Mouse (Mus musculus) liver, embryonic 16.5 days (tissue): ENCODE results near the gene Man1a2. TPM values are rescaled to one million over a fixed set of nuclear protein-coding genes. Genes with fewer than 3 reads are reported as not detected.

ENCODE experiments used
- ATAC-seq: fragments of 200-750 bp; cut with Nextera tagmentation; 2 replicates; pipeline ENCODE4 v1.8.0; 2017; ENCODE audit warnings: low read depth, mild to moderate bottlenecking, moderate number of reproducible peaks, moderate library complexity
- H3K27ac ChIP-seq: fragments of 300-500 bp; sonication (generic); 2 replicates; pipeline ENCODE4 v1.5.1; 2014; ENCODE audit warnings: mild to moderate bottlenecking, low read length
- H3K27me3 ChIP-seq: fragments of 300-500 bp; sonication (generic); 2 replicates; pipeline ENCODE4 v1.6.1; 2014; ENCODE audit warnings: low read depth, low read length, mixed read lengths; ENCODE audit not compliant: control insufficient read depth, insufficient read depth
- H3K36me3 ChIP-seq: fragments of 300-500 bp; sonication (generic); 2 replicates; pipeline ENCODE4 v1.6.1; 2014; ENCODE audit warnings: mild to moderate bottlenecking; ENCODE audit not compliant: control insufficient read depth, insufficient read depth
- H3K4me1 ChIP-seq: fragments of 300-500 bp; sonication (generic); 2 replicates; pipeline ENCODE4 v1.6.1; 2014; ENCODE audit warnings: low read depth, low read length, mixed read lengths; ENCODE audit not compliant: control insufficient read depth
- H3K4me2 ChIP-seq: fragments of 300-500 bp; sonication (generic); 2 replicates; pipeline ENCODE4 v1.6.1; 2014; ENCODE audit warnings: low read depth, low read length, mixed read lengths
- H3K4me3 ChIP-seq: fragments of 300-500 bp; sonication (generic); 2 replicates; pipeline ENCODE4 v1.5.1; 2014; ENCODE audit warnings: low read depth, mild to moderate bottlenecking, low read length
- H3K9ac ChIP-seq: fragments of 300-500 bp; sonication (generic); 2 replicates; pipeline ENCODE4 v1.6.1; 2014; ENCODE audit warnings: low read depth, low read length
- H3K9me3 ChIP-seq: fragments of 300-500 bp; sonication (generic); replicated peaks from 2 replicates; pipeline ENCODE4 v1.6.1; 2016; ENCODE audit warnings: low read length; ENCODE audit not compliant: control insufficient read depth
- WGBS: fragments of 180-500 bp; shearing (Covaris S2); extraction: QIAGEN DNeasy Blood & Tissue Kit; methylation state at CpG from one replicate; pipeline ENCODE4 v1.1.7; 2014; ENCODE audit not compliant: insufficient replicate concordance; 5-methylcytosine and 5-hydroxymethylcytosine counted together
- polyA plus RNA-seq: library from polyadenylated mRNA; unstranded; fragments of >200 nt; fragmentation: Nextera tagmentation; extraction: Ambion mirVana; gene quantifications from 2 replicates; pipeline ENCODE4 v1.2.1, GENCODE M21; 2015

Gene Man1a2
- polyA plus RNA-seq, 1 experiment from 2014 or later = 20.5 TPM

DNA sequence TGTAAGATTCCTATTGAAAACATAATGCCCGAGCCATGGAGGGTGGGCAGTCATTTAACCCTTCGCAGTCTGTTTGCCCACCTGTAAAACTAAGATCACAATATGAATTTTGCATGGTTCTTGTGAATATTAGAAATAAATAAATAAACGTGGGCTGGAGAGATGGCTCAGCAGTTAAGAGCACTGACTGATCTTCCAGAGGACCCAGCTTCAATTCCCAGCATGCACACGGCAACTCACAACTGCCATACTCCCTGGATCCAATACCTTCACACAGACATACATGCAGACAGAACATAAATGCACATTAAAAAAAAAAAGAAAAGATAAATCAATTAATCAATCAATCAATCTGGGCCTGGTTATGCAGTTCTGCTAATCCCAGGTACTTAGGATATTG is 30.1 kb upstream of the Man1a2 start:
- no peaks in the 10 kb centered on the region for H3K27me3 ChIP-seq
- no peak overlapping the region for H3K9ac ChIP-seq
- no peak overlapping the region for H3K4me3 ChIP-seq
- H3K27ac ChIP-seq = no peak overlapping the region
- no peaks in the 10 kb centered on the region for H3K36me3 ChIP-seq
- no peak for ATAC-seq
- WGBS = 55% methylated on average over 4 of the region's 4 CpGs
- no peaks in the 10 kb centered on the region for H3K9me3 ChIP-seq
- no peaks in the 10 kb centered on the region for H3K4me1 ChIP-seq
- H3K4me2 ChIP-seq = no peak overlapping the region

GRCm38 (mm10) chr3:100713142-100714005 is 28.1 kb upstream of the Man1a2 start:
- no peak for ATAC-seq
- no peaks in the 10 kb centered on the region for H3K27me3 ChIP-seq

GRCm38 (mm10) chr3:100712140-100712539 is 26.8 kb upstream of the Man1a2 start:
- 36% methylated on average over 7 of the region's 7 CpGs for WGBS

More at GRCm38 (mm10) chr3:100713142-100714005, 28.1 kb upstream of the Man1a2 start:
- H3K9me3 ChIP-seq = no peaks in the 10 kb centered on the region
- H3K4me3 ChIP-seq = no peak overlapping the region
- H3K9ac ChIP-seq = no peak overlapping the region
- H3K36me3 ChIP-seq = no peaks in the 10 kb centered on the region
- no peaks in the 10 kb centered on the region for H3K4me1 ChIP-seq
- WGBS = 68% methylated on average over 11 of the region's 11 CpGs
- no peak overlapping the region for H3K4me2 ChIP-seq
- H3K27ac ChIP-seq = no peak overlapping the region

GRCm38 (mm10) chr3:100711486-100711885 is 26.2 kb upstream of the Man1a2 start:
- Histone ChIP-seq H3K9me3 (no peaks in the 10 kb centered on the region), H3K27ac (no peak overlapping the region), H3K27me3 (no peaks in the 10 kb centered on the region), H3K9ac (no peak overlapping the region), H3K4me1 (no peaks in the 10 kb centered on the region), H3K36me3 (no peaks in the 10 kb centered on the region), H3K4me2 (no peak overlapping the region), H3K4me3 (no peak overlapping the region)
- no peak for ATAC-seq
- 31% methylated on average over 4 of the region's 4 CpGs for WGBS

More at GRCm38 (mm10) chr3:100712140-100712539, 26.8 kb upstream of the Man1a2 start:
- no peak for ATAC-seq
- Histone ChIP-seq H3K9me3 (no peaks in the 10 kb centered on the region), H3K27me3 (no peaks in the 10 kb centered on the region), H3K4me3 (no peak overlapping the region), H3K4me1 (no peaks in the 10 kb centered on the region), H3K4me2 (no peak overlapping the region), H3K9ac (no peak overlapping the region), H3K27ac (no peak overlapping the region), H3K36me3 (no peaks in the 10 kb centered on the region)

DNA sequence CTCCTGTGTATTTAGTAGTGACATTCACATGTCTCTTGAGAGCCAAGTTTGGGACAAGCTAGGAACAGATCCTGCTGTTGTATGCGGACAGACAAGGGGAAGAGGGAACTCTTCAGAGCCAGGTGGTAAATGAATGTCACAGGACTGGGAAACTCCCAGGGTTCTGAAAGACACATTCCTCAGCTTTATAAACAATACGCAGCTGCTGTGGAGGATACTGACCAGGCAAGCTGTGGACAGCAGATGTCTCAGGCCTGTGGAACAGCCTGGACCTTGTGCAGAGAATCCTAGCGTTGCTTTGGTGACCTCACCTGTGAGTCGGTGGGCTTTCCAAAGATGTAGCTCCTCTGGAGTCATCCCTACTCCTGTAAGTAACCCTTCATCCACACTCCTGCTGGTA is 21.8 kb upstream of the Man1a2 start:
- ATAC-seq = no peak
- Histone ChIP-seq H3K4me1 (no peaks in the 10 kb centered on the region), H3K4me2 (no peak overlapping the region), H3K4me3 (no peak overlapping the region), H3K27ac (no peak overlapping the region), H3K27me3 (no peaks in the 10 kb centered on the region), H3K36me3 (no peaks in the 10 kb centered on the region), H3K9me3 (no peaks in the 10 kb centered on the region), H3K9ac (no peak overlapping the region)
- 72% methylated on average over 4 of the region's 4 CpGs for WGBS

- 49% methylated on average over 11 of the region's 11 CpGs for WGBS
- no peak overlapping the region for H3K4me3 ChIP-seq
- H3K4me1 ChIP-seq = no peaks in the 10 kb centered on the region
- no peaks in the 10 kb centered on the region for H3K9me3 ChIP-seq
- no peaks in the 10 kb centered on the region for H3K27me3 ChIP-seq
- H3K4me2 ChIP-seq = no peak overlapping the region
- H3K27ac ChIP-seq = no peak overlapping the region
- H3K9ac ChIP-seq = no peak overlapping the region
- ATAC-seq = no peak
- no peaks in the 10 kb centered on the region for H3K36me3 ChIP-seq
Observed at GRCm38 (mm10) chr3:100705128-100705667, 19.9 kb upstream of the Man1a2 start.

GRCm38 (mm10) chr3:100703847-100704644 is 18.7 kb upstream of the Man1a2 start:
- Histone ChIP-seq H3K27ac (no peak overlapping the region), H3K36me3 (no peaks in the 10 kb centered on the region), H3K4me1 (no peaks in the 10 kb centered on the region), H3K9ac (no peak overlapping the region), H3K27me3 (no peaks in the 10 kb centered on the region), H3K4me2 (no peak overlapping the region), H3K4me3 (no peak overlapping the region), H3K9me3 (no peaks in the 10 kb centered on the region)
- 66% methylated on average over 22 of the region's 22 CpGs for WGBS
- no peak for ATAC-seq

DNA sequence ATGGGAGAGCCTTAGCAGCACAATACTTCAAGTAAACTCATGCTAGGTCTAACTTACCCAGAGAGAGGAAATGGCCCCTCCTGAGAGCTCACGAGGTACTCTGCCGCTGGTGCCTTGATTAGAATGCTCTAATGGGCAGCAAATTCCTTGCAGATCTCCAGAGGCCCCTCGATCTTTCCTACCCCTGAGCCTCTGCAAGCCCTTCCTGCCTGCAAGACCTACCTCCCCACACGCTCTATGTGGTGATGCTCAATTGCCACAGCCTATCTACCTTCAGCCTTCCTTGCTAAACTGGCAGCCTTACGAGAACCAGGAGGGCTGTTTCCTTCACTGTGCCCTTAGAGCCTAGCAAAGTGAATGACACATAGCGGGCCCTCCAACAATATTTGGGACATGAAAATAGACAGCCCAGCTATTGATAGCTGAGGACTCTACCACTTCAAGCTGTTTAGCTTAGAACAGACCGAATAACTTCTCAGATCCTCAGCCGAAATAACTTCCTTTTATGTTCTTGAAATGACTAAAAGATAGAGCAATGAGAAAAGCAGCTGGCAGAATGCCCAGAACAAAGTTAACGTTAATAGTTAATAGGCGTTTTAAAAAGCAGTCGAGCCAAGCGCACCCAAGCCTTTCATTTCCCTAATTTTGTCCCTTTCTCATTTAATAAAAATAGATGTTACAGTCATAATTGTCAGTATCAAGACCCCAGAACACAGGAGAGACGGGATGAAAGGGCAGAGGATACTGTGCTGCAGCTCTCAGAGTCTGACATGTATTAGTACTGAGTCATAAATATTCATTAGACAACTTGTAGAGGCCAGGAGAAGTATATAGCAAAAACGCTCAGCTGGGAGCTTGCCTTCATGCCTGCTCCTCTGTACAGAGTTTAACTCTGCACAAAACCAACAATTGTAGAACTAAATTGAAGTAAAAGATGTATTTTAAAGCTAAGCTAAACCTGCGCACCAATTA is 17.9 kb upstream of the Man1a2 start:
- Histone ChIP-seq H3K4me3 (no peak overlapping the region), H3K36me3 (no peaks in the 10 kb centered on the region), H3K4me2 (no peak overlapping the region), H3K27ac (no peak overlapping the region), H3K9me3 (no peaks in the 10 kb centered on the region), H3K9ac (no peak overlapping the region), H3K4me1 (no peaks in the 10 kb centered on the region), H3K27me3 (no peaks in the 10 kb centered on the region)
- no peak for ATAC-seq
- 46% methylated on average over 15 of the region's 15 CpGs for WGBS
